Comparison of ENCODE assay signal across 24 mouse cellular contexts in genomic region chr10:126257171-126257570, GRCm38 (mm10).
DNase-seq lines count a peak whose midpoint lies in the region; ATAC-seq lines count a peak whose summit lies in the region.
"Had no signal": no experiment of that assay in that cellular context is flagged by ENCODE, and none has a peak within 500 bp of the region (broad histone marks: within the 10 kb centered on the region; RNA-seq: fewer than 3 reads in every experiment).

No protein-coding gene starts in this region.

- H3K4me1 ChIP-seq in midbrain, embryonic 16.5 days (ENCODE audit: control insufficient read depth, insufficient read depth, low read length): peaks cover 4% of the 10 kb centered on the region; the same call in 1 of the 2 replicates
- H3K4me1 ChIP-seq: embryonic facial prominence, embryonic 13.5 days; heart, embryonic 12.5 days; neural tube, embryonic 13.5 days had no signal

- no peak overlapping the region for H3K4me3 ChIP-seq in midbrain, embryonic 16.5 days (ENCODE audit: low read depth, low read length)
- H3K4me3 ChIP-seq: embryonic facial prominence, embryonic 13.5 days; gastrocnemius, adult 2 months; heart, embryonic 12.5 days; hindbrain, embryonic 13.5 days; myocyte; neural tube, embryonic 13.5 days had no signal

- no peaks in the 10 kb centered on the region for H3K36me3 ChIP-seq in midbrain, embryonic 16.5 days (ENCODE audit: control insufficient read depth, insufficient read depth, low read length)
- H3K36me3 ChIP-seq: embryonic facial prominence, embryonic 13.5 days; heart, embryonic 12.5 days; hindbrain, embryonic 13.5 days; neural tube, embryonic 13.5 days had no signal

- H3K9me3 ChIP-seq in midbrain, embryonic 16.5 days (replicated peaks; ENCODE audit: control insufficient read depth, low read length, poor library complexity, severe bottlenecking): no peaks in the 10 kb centered on the region
- H3K9me3 ChIP-seq: embryonic facial prominence, embryonic 13.5 days; heart, embryonic 12.5 days; hindbrain, embryonic 13.5 days; neural tube, embryonic 13.5 days had no signal

- H3K4me2 ChIP-seq in midbrain, embryonic 16.5 days (ENCODE audit: low read length): peak overlapping the region; percentile 2; the same call in 1 of the 2 replicates
- H3K4me2 ChIP-seq: embryonic facial prominence, embryonic 13.5 days; heart, embryonic 12.5 days; hindbrain, embryonic 13.5 days; neural tube, embryonic 13.5 days had no signal

- ATAC-seq in midbrain, embryonic 16.5 days: no peak
- ATAC-seq: CD4-positive, CD25-positive, alpha-beta regulatory T cell, adult 4 months; forebrain, embryonic 14.5 days had no signal

- WGBS in midbrain, embryonic 16.5 days: 31% methylated on average over 8 of the region's 8 CpGs

- DNase-seq in adrenal gland, postnatal 10 days: peak; percentile 9
- no peak for DNase-seq in adrenal gland, adult 8-10 months
- DNase-seq in kidney, adult 9 months: peak; percentile 3
- no peak for DNase-seq in kidney, postnatal 14 days
- DNase-seq in ovary, postnatal 36 days (ENCODE audit: low spot score): peak; percentile 25
- no peak for DNase-seq in ovary, postnatal 14 days (ENCODE audit: low spot score)
- DNase-seq in lung, postnatal 10 days: no peak
- DNase-seq: cerebellum, adult 11-12 months; gastrocnemius, adult 2 months; heart, postnatal 14 days; kidney, adult 18-20 months; kidney, postnatal 4 days; thymus, adult 2 months; thymus, postnatal 4 days had no signal

- no peak overlapping the region for H3K9ac ChIP-seq in midbrain, embryonic 16.5 days (ENCODE audit: low read depth, low read length)
- H3K9ac ChIP-seq: embryonic facial prominence, embryonic 13.5 days; heart, embryonic 12.5 days; hindbrain, embryonic 13.5 days; neural tube, embryonic 13.5 days had no signal

- H3K27ac ChIP-seq in midbrain, embryonic 16.5 days (ENCODE audit: low read length): no peak overlapping the region
- H3K27ac ChIP-seq: embryonic facial prominence, embryonic 13.5 days; gastrocnemius, adult 2 months; macrophage; neural tube, embryonic 13.5 days; stomach, postnatal 0 days had no signal

- no peaks in the 10 kb centered on the region for H3K27me3 ChIP-seq in midbrain, embryonic 16.5 days (ENCODE audit: control insufficient read depth, insufficient read depth, low read depth, low read length)
- H3K27me3 ChIP-seq: embryonic facial prominence, embryonic 13.5 days; heart, embryonic 12.5 days; hindbrain, embryonic 13.5 days; neural tube, embryonic 13.5 days had no signal

Comparison
In these comparisons a context has a peak if more than half of its experiments do, and no peak if none do; other contexts are left out.
1. DNase-seq: peak in adrenal gland, postnatal 10 days (single experiment), kidney, adult 9 months (single experiment) and ovary, postnatal 36 days (single experiment); none in adrenal gland, adult 8-10 months (single experiment), kidney, postnatal 14 days (single experiment), ovary, postnatal 14 days (single experiment) and lung, postnatal 10 days (single experiment).